Mouse (Mus musculus): ENCODE data around the gene Slc39a13. TPM values are rescaled to one million over a fixed set of nuclear protein-coding genes. Genes with fewer than 3 reads are reported as not detected.
A peak's percentile ranks its signal among the peaks of the same experiment; 100 is the strongest.
"Not testable (repeated sequence)": the region's sequence is repeated elsewhere in the genome, so short reads cannot be mapped to it uniquely, and the experiment has no call there.

Gene Slc39a13
- polyA plus RNA-seq, 1 experiment from 2014 or later = 16.1 TPM

DNA sequence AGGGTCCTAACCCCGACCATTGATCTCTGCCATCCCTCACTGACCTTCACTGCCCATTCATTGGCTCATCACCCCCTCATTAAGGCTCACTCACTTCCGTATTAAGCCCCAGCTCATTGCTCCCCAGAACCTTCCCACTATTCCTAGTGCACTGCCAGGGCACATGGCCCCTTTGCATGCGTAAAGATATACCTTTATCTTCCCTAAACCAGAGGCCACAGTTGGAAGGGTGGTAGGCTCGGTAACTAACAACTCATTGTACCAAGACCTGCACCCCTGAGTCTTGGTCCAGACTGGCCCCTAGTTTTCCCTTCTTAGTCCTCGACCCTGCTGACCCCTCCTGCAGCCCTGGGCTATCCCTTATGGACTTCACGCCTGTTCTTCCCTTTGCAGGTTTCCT lies 43.6 kb upstream of the Slc39a13 start:
- ATAC-seq (no peak), DNase-seq (ENCODE audit: low spot score) (no peak)
- WGBS = 74% methylated on average over 6 of the region's 6 CpGs
- Histone ChIP-seq H3K9me3 (replicated peaks; ENCODE audit: control insufficient read depth, low read length) (no peaks in the 10 kb centered on the region), H3K36me3 (ENCODE audit: control insufficient read depth, insufficient read depth, low read length) (no peaks in the 10 kb centered on the region), H3K27me3 (replicated peaks; ENCODE audit: control insufficient read depth, insufficient read depth, low read length) (no peaks in the 10 kb centered on the region), H3K9ac (ENCODE audit: low read length) (no peak overlapping the region), H3K27ac (ENCODE audit: low read depth, low read length) (no peak overlapping the region), H3K4me2 (ENCODE audit: low read length) (no peak overlapping the region), H3K4me3 (ENCODE audit: low read depth, low read length) (no peak overlapping the region), H3K4me1 (ENCODE audit: control insufficient read depth, insufficient read depth, low read length) (peaks cover 4% of the 10 kb centered on the region; the same call in 1 of the 2 replicates)

DNA sequence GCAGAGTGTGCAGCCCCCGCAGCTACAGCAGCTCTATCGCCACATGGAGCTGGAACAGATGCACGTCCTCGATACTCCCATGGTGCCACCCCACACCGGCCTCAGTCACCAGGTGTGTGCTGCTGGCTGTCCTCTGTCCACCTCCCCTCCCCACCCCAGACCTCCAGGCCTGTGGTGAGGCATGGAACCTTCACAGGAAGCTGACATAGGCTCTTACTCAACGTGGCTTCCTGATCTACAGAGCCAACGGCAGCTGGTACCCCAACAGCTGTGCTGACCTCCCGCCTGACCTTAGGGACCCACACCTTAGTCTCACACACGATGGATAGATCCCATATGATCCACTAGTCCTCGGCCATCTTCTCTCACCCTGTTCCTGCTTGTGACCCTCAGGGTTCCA lies 43.1 kb upstream of the Slc39a13 start:
- Histone ChIP-seq H3K36me3 (ENCODE audit: control insufficient read depth, insufficient read depth, low read length) (no peaks in the 10 kb centered on the region), H3K9ac (ENCODE audit: low read length) (no peak overlapping the region), H3K9me3 (replicated peaks; ENCODE audit: control insufficient read depth, low read length) (no peaks in the 10 kb centered on the region), H3K27ac (ENCODE audit: low read depth, low read length) (no peak overlapping the region), H3K4me3 (ENCODE audit: low read depth, low read length) (no peak overlapping the region), H3K4me1 (ENCODE audit: control insufficient read depth, insufficient read depth, low read length) (peaks cover 4% of the 10 kb centered on the region; the same call in 1 of the 2 replicates), H3K4me2 (ENCODE audit: low read length) (no peak overlapping the region), H3K27me3 (replicated peaks; ENCODE audit: control insufficient read depth, insufficient read depth, low read length) (no peaks in the 10 kb centered on the region)
- WGBS = 81% methylated on average over 10 of the region's 10 CpGs
- ATAC-seq (no peak), DNase-seq (ENCODE audit: low spot score) (no peak)

DNA sequence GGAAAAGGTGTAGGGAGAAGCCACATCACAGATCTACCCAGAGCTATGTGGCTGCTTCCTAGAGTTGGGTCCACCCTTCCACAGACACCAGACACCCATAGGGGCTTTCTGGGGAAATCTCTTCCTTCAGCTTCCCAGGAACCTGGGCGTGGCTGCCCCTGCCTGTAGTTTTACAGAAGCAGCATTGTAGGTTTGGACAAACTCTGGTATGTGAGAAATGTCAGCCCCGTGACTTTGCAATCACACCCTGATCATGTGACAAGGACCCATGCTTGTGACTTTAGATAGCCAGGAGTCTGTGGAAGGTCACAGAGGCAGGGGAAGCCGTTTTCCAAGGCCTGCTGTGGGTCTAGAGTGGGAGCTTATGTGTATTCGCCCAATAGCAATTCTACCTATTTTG lies 42.3 kb upstream of the Slc39a13 start:
- Histone ChIP-seq H3K4me2 (ENCODE audit: low read length) (no peak overlapping the region), H3K27me3 (replicated peaks; ENCODE audit: control insufficient read depth, insufficient read depth, low read length) (no peaks in the 10 kb centered on the region), H3K4me3 (ENCODE audit: low read depth, low read length) (no peak overlapping the region), H3K36me3 (ENCODE audit: control insufficient read depth, insufficient read depth, low read length) (no peaks in the 10 kb centered on the region), H3K4me1 (ENCODE audit: control insufficient read depth, insufficient read depth, low read length) (peaks cover 4% of the 10 kb centered on the region; the same call in 1 of the 2 replicates), H3K9ac (ENCODE audit: low read length) (no peak overlapping the region), H3K9me3 (replicated peaks; ENCODE audit: control insufficient read depth, low read length) (no peaks in the 10 kb centered on the region), H3K27ac (ENCODE audit: low read depth, low read length) (no peak overlapping the region)
- DNase-seq (ENCODE audit: low spot score) = no peak
- no peak for ATAC-seq
- WGBS = 59% methylated on average over 4 of the region's 4 CpGs

DNA sequence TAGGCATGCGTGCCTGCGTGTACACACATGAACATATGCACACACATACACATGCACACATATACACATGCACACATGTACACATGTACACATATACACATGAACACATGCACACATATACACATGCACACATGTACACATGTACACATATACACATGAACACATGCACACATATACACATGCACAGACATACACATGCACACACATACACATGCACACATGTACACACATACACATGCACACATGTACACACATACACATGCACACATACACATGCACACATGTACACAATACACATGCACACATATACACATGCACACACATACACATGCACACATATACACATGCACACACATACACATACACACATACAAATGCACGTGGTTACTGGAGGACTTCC lies 41.6 kb upstream of the Slc39a13 start:
- 89% methylated on average over 3 of the region's 3 CpGs for WGBS
- DNase-seq (ENCODE audit: low spot score); H3K36me3 ChIP-seq (ENCODE audit: control insufficient read depth, insufficient read depth, low read length); H3K9me3 ChIP-seq (replicated peaks; ENCODE audit: control insufficient read depth, low read length); H3K4me2 ChIP-seq (ENCODE audit: low read length); ATAC-seq; H3K9ac ChIP-seq (ENCODE audit: low read length); H3K27me3 ChIP-seq (replicated peaks; ENCODE audit: control insufficient read depth, insufficient read depth, low read length); H3K4me3 ChIP-seq (ENCODE audit: low read depth, low read length); H3K27ac ChIP-seq (ENCODE audit: low read depth, low read length); H3K4me1 ChIP-seq (ENCODE audit: control insufficient read depth, insufficient read depth, low read length): not testable (repeated sequence)

DNA sequence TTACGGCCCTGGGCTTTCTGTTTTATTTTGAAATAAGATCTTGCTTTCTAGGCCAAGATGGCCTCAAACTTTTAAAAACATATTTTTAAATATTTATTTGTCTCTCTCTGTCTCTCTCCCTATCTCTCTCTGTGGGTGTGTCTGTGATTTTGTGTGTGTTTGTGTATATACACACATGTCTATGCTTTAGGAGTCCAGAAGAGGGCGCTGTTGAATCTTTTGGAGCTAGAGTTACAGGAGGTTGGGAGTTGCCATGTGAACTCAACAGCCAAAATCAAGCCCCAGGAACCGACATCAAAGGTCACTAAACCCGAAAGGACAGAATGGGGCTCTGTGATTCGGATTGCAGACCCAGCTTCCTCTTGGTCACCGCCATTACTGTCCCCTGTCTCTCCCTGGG lies 40.2 kb upstream of the Slc39a13 start:
- no peak overlapping the region for H3K4me3 ChIP-seq (ENCODE audit: low read depth, low read length)
- no peak overlapping the region for H3K9ac ChIP-seq (ENCODE audit: low read length)
- no peaks in the 10 kb centered on the region for H3K9me3 ChIP-seq (replicated peaks; ENCODE audit: control insufficient read depth, low read length)
- H3K4me2 ChIP-seq (ENCODE audit: low read length) = no peak overlapping the region
- H3K27me3 ChIP-seq (replicated peaks; ENCODE audit: control insufficient read depth, insufficient read depth, low read length) = no peaks in the 10 kb centered on the region
- no peak overlapping the region for H3K27ac ChIP-seq (ENCODE audit: low read depth, low read length)
- H3K4me1 ChIP-seq (ENCODE audit: control insufficient read depth, insufficient read depth, low read length) = peaks cover 4% of the 10 kb centered on the region; the same call in 1 of the 2 replicates
- no peaks in the 10 kb centered on the region for H3K36me3 ChIP-seq (ENCODE audit: control insufficient read depth, insufficient read depth, low read length)
- ATAC-seq = no peak
- 75% methylated on average over 6 of the region's 6 CpGs for WGBS
- no peak for DNase-seq (ENCODE audit: low spot score)

DNA sequence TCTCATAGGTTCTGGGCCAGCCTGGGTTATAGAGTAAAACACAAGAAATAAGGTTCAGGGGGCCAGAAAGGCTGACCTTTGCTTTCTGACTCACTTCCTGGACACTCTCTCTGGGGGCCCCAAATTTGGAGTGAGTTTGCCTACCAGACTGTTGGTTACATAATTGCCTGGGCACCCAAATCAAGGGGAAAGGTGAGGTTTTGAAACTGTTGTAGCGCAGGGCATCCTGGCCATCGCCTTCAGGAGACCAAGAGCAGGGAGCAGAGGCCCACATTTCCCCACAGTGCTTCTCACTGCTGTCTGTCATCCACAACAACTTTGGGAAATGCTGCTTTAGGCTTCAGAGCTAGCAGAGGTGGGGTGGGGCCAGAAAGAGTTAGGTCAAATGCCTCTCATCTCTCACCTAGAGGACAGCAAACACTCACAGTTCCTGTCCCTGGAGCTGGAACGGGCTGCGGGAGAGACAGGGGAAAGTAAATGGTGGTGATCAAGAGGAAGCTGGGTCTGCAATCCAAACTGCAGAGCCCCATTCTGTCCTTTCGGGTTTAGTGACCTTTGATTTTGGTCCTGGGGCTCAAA lies 39.7 kb upstream of the Slc39a13 start:
- no peaks in the 10 kb centered on the region for H3K4me1 ChIP-seq (ENCODE audit: control insufficient read depth, insufficient read depth, low read length)
- H3K4me2 ChIP-seq (ENCODE audit: low read length) = no peak overlapping the region
- H3K36me3 ChIP-seq (ENCODE audit: control insufficient read depth, insufficient read depth, low read length) = no peaks in the 10 kb centered on the region
- DNase-seq (ENCODE audit: low spot score) = no peak
- H3K9ac ChIP-seq (ENCODE audit: low read length) = no peak overlapping the region
- no peaks in the 10 kb centered on the region for H3K27me3 ChIP-seq (replicated peaks; ENCODE audit: control insufficient read depth, insufficient read depth, low read length)
- H3K9me3 ChIP-seq (replicated peaks; ENCODE audit: control insufficient read depth, low read length) = no peaks in the 10 kb centered on the region
- H3K4me3 ChIP-seq (ENCODE audit: low read depth, low read length) = no peak overlapping the region
- 90% methylated on average over 5 of the region's 5 CpGs for WGBS
- ATAC-seq = no peak
- H3K27ac ChIP-seq (ENCODE audit: low read depth, low read length) = no peak overlapping the region

- DNase-seq (ENCODE audit: low spot score) (no peak), ATAC-seq (no peak)
- Histone ChIP-seq H3K4me2 (ENCODE audit: low read length) (no peak overlapping the region), H3K9ac (ENCODE audit: low read length) (no peak overlapping the region), H3K4me1 (ENCODE audit: control insufficient read depth, insufficient read depth, low read length) (no peaks in the 10 kb centered on the region), H3K36me3 (ENCODE audit: control insufficient read depth, insufficient read depth, low read length) (no peaks in the 10 kb centered on the region), H3K9me3 (replicated peaks; ENCODE audit: control insufficient read depth, low read length) (no peaks in the 10 kb centered on the region), H3K27me3 (replicated peaks; ENCODE audit: control insufficient read depth, insufficient read depth, low read length) (no peaks in the 10 kb centered on the region), H3K4me3 (ENCODE audit: low read depth, low read length) (no peak overlapping the region), H3K27ac (ENCODE audit: low read depth, low read length) (no peak overlapping the region)
- WGBS = 95% methylated on average over 5 of the region's 5 CpGs
These were observed 39.0 kb upstream of the Slc39a13 start for GRCm38 (mm10) chr2:91109241-91109640.

- H3K4me3 ChIP-seq (ENCODE audit: low read depth, low read length) = no peak overlapping the region
- H3K27ac ChIP-seq (ENCODE audit: low read depth, low read length) = no peak overlapping the region
- H3K4me2 ChIP-seq (ENCODE audit: low read length) = no peak overlapping the region
- H3K36me3 ChIP-seq (ENCODE audit: control insufficient read depth, insufficient read depth, low read length) = no peaks in the 10 kb centered on the region
- 91% methylated on average over 3 of the region's 3 CpGs for WGBS
- ATAC-seq (no peak), DNase-seq (ENCODE audit: low spot score) (no peak)
- no peaks in the 10 kb centered on the region for H3K27me3 ChIP-seq (replicated peaks; ENCODE audit: control insufficient read depth, insufficient read depth, low read length)
- no peaks in the 10 kb centered on the region for H3K4me1 ChIP-seq (ENCODE audit: control insufficient read depth, insufficient read depth, low read length)
- no peak overlapping the region for H3K9ac ChIP-seq (ENCODE audit: low read length)
- no peaks in the 10 kb centered on the region for H3K9me3 ChIP-seq (replicated peaks; ENCODE audit: control insufficient read depth, low read length)
These were observed 37.9 kb upstream of the Slc39a13 start for GRCm38 (mm10) chr2:91108156-91108555.

DNA sequence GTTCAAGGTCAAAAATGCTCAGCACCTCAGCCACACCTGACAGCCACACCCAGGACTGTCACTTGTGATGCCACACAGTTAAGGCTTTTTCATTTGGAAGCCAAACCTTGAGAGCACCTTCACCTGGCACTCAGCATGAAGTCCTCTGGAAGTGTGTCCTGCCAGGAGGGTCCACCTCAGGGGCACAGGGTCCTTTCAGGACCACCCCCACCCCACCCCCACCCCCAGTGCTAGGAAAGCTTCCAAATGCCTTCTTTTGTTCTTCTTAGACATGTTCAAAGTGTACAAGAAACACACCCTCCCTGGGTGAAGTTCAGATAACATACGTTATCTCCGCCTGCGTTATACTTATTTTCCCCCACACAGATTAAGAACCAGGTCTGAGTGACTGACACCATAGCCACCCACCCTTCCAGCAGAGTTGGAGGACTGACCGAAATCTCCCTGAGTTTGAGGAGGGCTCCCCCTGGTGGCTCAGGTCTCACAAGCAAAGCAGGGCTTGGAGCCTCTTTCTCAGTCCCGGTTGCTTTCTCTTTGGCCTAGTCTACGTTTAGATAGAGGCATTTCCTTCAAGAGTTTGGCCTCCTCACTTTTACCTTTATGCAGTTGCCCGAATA lies 31.0 kb upstream of the Slc39a13 start:
- no peak overlapping the region for H3K4me3 ChIP-seq (ENCODE audit: low read depth, low read length)
- no peak overlapping the region for H3K27ac ChIP-seq (ENCODE audit: low read depth, low read length)
- no peaks in the 10 kb centered on the region for H3K27me3 ChIP-seq (replicated peaks; ENCODE audit: control insufficient read depth, insufficient read depth, low read length)
- ATAC-seq (peak; percentile 91), DNase-seq (ENCODE audit: low spot score) (peak; percentile 93)
- WGBS = 7% methylated on average over 7 of the region's 7 CpGs
- H3K4me1 ChIP-seq (ENCODE audit: control insufficient read depth, insufficient read depth, low read length) = no peaks in the 10 kb centered on the region
- no peak overlapping the region for H3K4me2 ChIP-seq (ENCODE audit: low read length)
- H3K9ac ChIP-seq (ENCODE audit: low read length) = no peak overlapping the region
- no peaks in the 10 kb centered on the region for H3K36me3 ChIP-seq (ENCODE audit: control insufficient read depth, insufficient read depth, low read length)
- no peaks in the 10 kb centered on the region for H3K9me3 ChIP-seq (replicated peaks; ENCODE audit: control insufficient read depth, low read length)

All from forebrain, embryonic 14.5 days (tissue).